Mouse (Mus musculus): ENCODE results near the gene Sh3bp5. TPM values are rescaled to one million over a fixed set of nuclear protein-coding genes. Genes with fewer than 3 reads are reported as not detected.
A peak's percentile ranks its signal among the peaks of the same experiment; 100 is the strongest.
"Not testable (repeated sequence)": the region's sequence is repeated elsewhere in the genome, so short reads cannot be mapped to it uniquely, and the experiment has no call there.

Gene Sh3bp5
- 17.2 and 20.1 TPM in 2 replicates for polyA plus RNA-seq (2014; fragmentation: Nextera tagmentation; extraction: Ambion mirVana)

- no peaks in the 10 kb centered on the region for H3K9me3 ChIP-seq (ENCODE audit: control insufficient read depth, low read length)
- WGBS: 11% methylated on average over 46 of the region's 49 CpGs
- peak; percentile 94 for DNase-seq (ENCODE audit: low spot score)
- H3K4me1 ChIP-seq (ENCODE audit: control insufficient read depth, insufficient read depth, low read length): peaks cover 16% of the 10 kb centered on the region; the same call in 1 of the 2 replicates
- no peaks in the 10 kb centered on the region for H3K36me3 ChIP-seq (ENCODE audit: control insufficient read depth, insufficient read depth, low read length)
- H3K27ac ChIP-seq (ENCODE audit: low read depth, low read length): peak within 1 kb of the TSS; percentile 54
- ATAC-seq (ENCODE audit: insufficient read depth, low FRiP score, low TSS enrichment): peak; percentile 95
- peak within 1 kb of the TSS; percentile 75 for H3K9ac ChIP-seq (ENCODE audit: low read length)
- no peaks in the 10 kb centered on the region for H3K27me3 ChIP-seq (ENCODE audit: control insufficient read depth, insufficient read depth, low read length)
- peak within 1 kb of the TSS; percentile 98 for H3K4me2 ChIP-seq (ENCODE audit: low read depth)
- H3K4me3 ChIP-seq (ENCODE audit: low read depth, low read length): peak within 1 kb of the TSS; percentile 64
Observed at GRCm38 (mm10) chr14:31435930-31436693, at the start of gene Sh3bp5. TSS of gene Sh3bp5 (minus strand) at chr14:31436078.

- ATAC-seq (ENCODE audit: insufficient read depth, low FRiP score, low TSS enrichment) (no peak), DNase-seq (ENCODE audit: low spot score) (no peak)
- Histone ChIP-seq H3K4me3 (ENCODE audit: low read depth, low read length) (no peak overlapping the region), H3K4me1 (ENCODE audit: control insufficient read depth, insufficient read depth, low read length) (no peaks in the 10 kb centered on the region), H3K9ac (ENCODE audit: low read length) (no peak overlapping the region), H3K27ac (ENCODE audit: low read depth, low read length) (no peak overlapping the region), H3K9me3 (ENCODE audit: control insufficient read depth, low read length) (no peaks in the 10 kb centered on the region), H3K27me3 (ENCODE audit: control insufficient read depth, insufficient read depth, low read length) (no peaks in the 10 kb centered on the region), H3K36me3 (ENCODE audit: control insufficient read depth, insufficient read depth, low read length) (peaks cover 29% of the 10 kb centered on the region), H3K4me2 (ENCODE audit: low read depth) (no peak overlapping the region)
- WGBS: 90% methylated on average over 5 of the region's 5 CpGs
Observed at GRCm38 (mm10) chr14:31482417-31482816, 46.5 kb upstream of the Sh3bp5 start.

GRCm38 (mm10) chr14:31473297-31473696 is 37.4 kb upstream of the Sh3bp5 start:
- Histone ChIP-seq H3K27ac (ENCODE audit: low read depth, low read length) (no peak overlapping the region), H3K9ac (ENCODE audit: low read length) (no peak overlapping the region), H3K4me2 (ENCODE audit: low read depth) (no peak overlapping the region), H3K27me3 (ENCODE audit: control insufficient read depth, insufficient read depth, low read length) (no peaks in the 10 kb centered on the region), H3K36me3 (ENCODE audit: control insufficient read depth, insufficient read depth, low read length) (peaks cover 2% of the 10 kb centered on the region; the same call in 1 of the 2 replicates), H3K9me3 (ENCODE audit: control insufficient read depth, low read length) (no peaks in the 10 kb centered on the region), H3K4me3 (ENCODE audit: low read depth, low read length) (no peak overlapping the region), H3K4me1 (ENCODE audit: control insufficient read depth, insufficient read depth, low read length) (no peaks in the 10 kb centered on the region)
- 84% methylated on average over 2 of the region's 2 CpGs for WGBS
- DNase-seq (ENCODE audit: low spot score): no peak
- ATAC-seq (ENCODE audit: insufficient read depth, low FRiP score, low TSS enrichment): no peak

GRCm38 (mm10) chr14:31472451-31473061 is 36.7 kb upstream of the Sh3bp5 start:
- no peaks in the 10 kb centered on the region for H3K27me3 ChIP-seq (ENCODE audit: control insufficient read depth, insufficient read depth, low read length)
- no peaks in the 10 kb centered on the region for H3K4me1 ChIP-seq (ENCODE audit: control insufficient read depth, insufficient read depth, low read length)
- WGBS: 11% methylated on average over 5 of the region's 5 CpGs
- DNase-seq (ENCODE audit: low spot score): peak; percentile 57
- no peaks in the 10 kb centered on the region for H3K9me3 ChIP-seq (ENCODE audit: control insufficient read depth, low read length)
- H3K9ac ChIP-seq (ENCODE audit: low read length): no peak overlapping the region
- H3K27ac ChIP-seq (ENCODE audit: low read depth, low read length): no peak overlapping the region
- H3K4me3 ChIP-seq (ENCODE audit: low read depth, low read length): no peak overlapping the region
- no peak overlapping the region for H3K4me2 ChIP-seq (ENCODE audit: low read depth)
- ATAC-seq (ENCODE audit: insufficient read depth, low FRiP score, low TSS enrichment): no peak
- no peaks in the 10 kb centered on the region for H3K36me3 ChIP-seq (ENCODE audit: control insufficient read depth, insufficient read depth, low read length)

GRCm38 (mm10) chr14:31469711-31470110 is 33.8 kb upstream of the Sh3bp5 start:
- Histone ChIP-seq H3K4me1 (ENCODE audit: control insufficient read depth, insufficient read depth, low read length) (no peaks in the 10 kb centered on the region), H3K27me3 (ENCODE audit: control insufficient read depth, insufficient read depth, low read length) (no peaks in the 10 kb centered on the region), H3K36me3 (ENCODE audit: control insufficient read depth, insufficient read depth, low read length) (no peaks in the 10 kb centered on the region), H3K9ac (ENCODE audit: low read length) (no peak overlapping the region), H3K4me3 (ENCODE audit: low read depth, low read length) (no peak overlapping the region), H3K4me2 (ENCODE audit: low read depth) (no peak overlapping the region), H3K27ac (ENCODE audit: low read depth, low read length) (no peak overlapping the region), H3K9me3 (ENCODE audit: control insufficient read depth, low read length) (no peaks in the 10 kb centered on the region)
- 62% methylated on average over 4 of the region's 4 CpGs for WGBS
- no peak for ATAC-seq (ENCODE audit: insufficient read depth, low FRiP score, low TSS enrichment)
- no peak for DNase-seq (ENCODE audit: low spot score)

- no peak overlapping the region for H3K9ac ChIP-seq (ENCODE audit: low read length)
- no peak overlapping the region for H3K4me2 ChIP-seq (ENCODE audit: low read depth)
- H3K9me3 ChIP-seq (ENCODE audit: control insufficient read depth, low read length): no peaks in the 10 kb centered on the region
- no peak overlapping the region for H3K27ac ChIP-seq (ENCODE audit: low read depth, low read length)
- no peak for ATAC-seq (ENCODE audit: insufficient read depth, low FRiP score, low TSS enrichment)
- no peaks in the 10 kb centered on the region for H3K36me3 ChIP-seq (ENCODE audit: control insufficient read depth, insufficient read depth, low read length)
- H3K4me3 ChIP-seq (ENCODE audit: low read depth, low read length): no peak overlapping the region
- no peaks in the 10 kb centered on the region for H3K4me1 ChIP-seq (ENCODE audit: control insufficient read depth, insufficient read depth, low read length)
- no peak for DNase-seq (ENCODE audit: low spot score)
- no peaks in the 10 kb centered on the region for H3K27me3 ChIP-seq (ENCODE audit: control insufficient read depth, insufficient read depth, low read length)
- WGBS: 61% methylated on average over 8 of the region's 8 CpGs
Observed at GRCm38 (mm10) chr14:31464176-31464575, 28.3 kb upstream of the Sh3bp5 start.

- DNase-seq (ENCODE audit: low spot score): no peak
- 84% methylated on average over 6 of the region's 6 CpGs for WGBS
- Histone ChIP-seq H3K4me2 (ENCODE audit: low read depth) (no peak overlapping the region), H3K4me3 (ENCODE audit: low read depth, low read length) (no peak overlapping the region), H3K36me3 (ENCODE audit: control insufficient read depth, insufficient read depth, low read length) (no peaks in the 10 kb centered on the region), H3K9ac (ENCODE audit: low read length) (no peak overlapping the region), H3K4me1 (ENCODE audit: control insufficient read depth, insufficient read depth, low read length) (no peaks in the 10 kb centered on the region), H3K27ac (ENCODE audit: low read depth, low read length) (no peak overlapping the region), H3K27me3 (ENCODE audit: control insufficient read depth, insufficient read depth, low read length) (no peaks in the 10 kb centered on the region), H3K9me3 (ENCODE audit: control insufficient read depth, low read length) (no peaks in the 10 kb centered on the region)
- no peak for ATAC-seq (ENCODE audit: insufficient read depth, low FRiP score, low TSS enrichment)
Observed at GRCm38 (mm10) chr14:31462886-31463285, 27.0 kb upstream of the Sh3bp5 start.

- H3K4me1 ChIP-seq (ENCODE audit: control insufficient read depth, insufficient read depth, low read length); H3K4me2 ChIP-seq (ENCODE audit: low read depth); H3K27ac ChIP-seq (ENCODE audit: low read depth, low read length); H3K9ac ChIP-seq (ENCODE audit: low read length); H3K27me3 ChIP-seq (ENCODE audit: control insufficient read depth, insufficient read depth, low read length); H3K4me3 ChIP-seq (ENCODE audit: low read depth, low read length); H3K9me3 ChIP-seq (ENCODE audit: control insufficient read depth, low read length); ATAC-seq (ENCODE audit: insufficient read depth, low FRiP score, low TSS enrichment); DNase-seq (ENCODE audit: low spot score); H3K36me3 ChIP-seq (ENCODE audit: control insufficient read depth, insufficient read depth, low read length): not testable (repeated sequence)
- WGBS: 67% methylated on average over 5 of the region's 5 CpGs
Observed at GRCm38 (mm10) chr14:31462226-31462625, 26.3 kb upstream of the Sh3bp5 start.

GRCm38 (mm10) chr14:31458006-31458405 is 22.1 kb upstream of the Sh3bp5 start:
- no peaks in the 10 kb centered on the region for H3K36me3 ChIP-seq (ENCODE audit: control insufficient read depth, insufficient read depth, low read length)
- no peak overlapping the region for H3K9ac ChIP-seq (ENCODE audit: low read length)
- 82% methylated on average over 12 of the region's 12 CpGs for WGBS
- no peaks in the 10 kb centered on the region for H3K9me3 ChIP-seq (ENCODE audit: control insufficient read depth, low read length)
- no peak overlapping the region for H3K4me2 ChIP-seq (ENCODE audit: low read depth)
- H3K27ac ChIP-seq (ENCODE audit: low read depth, low read length): no peak overlapping the region
- H3K4me1 ChIP-seq (ENCODE audit: control insufficient read depth, insufficient read depth, low read length): no peaks in the 10 kb centered on the region
- H3K4me3 ChIP-seq (ENCODE audit: low read depth, low read length): no peak overlapping the region
- no peaks in the 10 kb centered on the region for H3K27me3 ChIP-seq (ENCODE audit: control insufficient read depth, insufficient read depth, low read length)
- ATAC-seq (ENCODE audit: insufficient read depth, low FRiP score, low TSS enrichment) (no peak), DNase-seq (ENCODE audit: low spot score) (no peak)

Measured in neural tube, embryonic 11.5 days (tissue).